Mouse (Mus musculus) bone marrow macrophage, adult 2 months (primary cell): Measurements from ENCODE around the gene Hist1h3b.

Experiments
- CTCF ChIP-seq: IDR thresholded peaks from 2 replicates; pipeline ENCODE4 v1.5.1; 2012; ENCODE audit warnings: low read depth, mild to moderate bottlenecking, low read length, moderate library complexity
- POLR2A ChIP-seq: IDR thresholded peaks from 2 replicates; pipeline ENCODE4 v1.6.1; 2012; ENCODE audit warnings: mild to moderate bottlenecking, low read depth, low read length, borderline replicate concordance

GRCm38 (mm10) chr13:23768834-23769397, 16.8 kb downstream of the Hist1h3b start:
- TF ChIP-seq CTCF (no peak), POLR2A (no peak)
